Mouse (Mus musculus) cerebellum, adult 2 months (tissue): ENCODE measurements around the gene Acot11.

ENCODE experiments used
- CTCF ChIP-seq: fragments of 200-500 bp; IDR thresholded peaks from 2 replicates; pipeline ENCODE4 v1.5.1; 2011; ENCODE audit warnings: low read depth, mild to moderate bottlenecking, control low read depth, low read length, moderate library complexity, borderline replicate concordance; ENCODE audit not compliant: insufficient read depth
- POLR2A ChIP-seq: fragments of 200-500 bp; IDR thresholded peaks from 2 replicates; pipeline ENCODE4 v1.6.1; 2011; ENCODE audit warnings: low read length, control low read depth, borderline replicate concordance; ENCODE audit not compliant: insufficient read depth

DNA sequence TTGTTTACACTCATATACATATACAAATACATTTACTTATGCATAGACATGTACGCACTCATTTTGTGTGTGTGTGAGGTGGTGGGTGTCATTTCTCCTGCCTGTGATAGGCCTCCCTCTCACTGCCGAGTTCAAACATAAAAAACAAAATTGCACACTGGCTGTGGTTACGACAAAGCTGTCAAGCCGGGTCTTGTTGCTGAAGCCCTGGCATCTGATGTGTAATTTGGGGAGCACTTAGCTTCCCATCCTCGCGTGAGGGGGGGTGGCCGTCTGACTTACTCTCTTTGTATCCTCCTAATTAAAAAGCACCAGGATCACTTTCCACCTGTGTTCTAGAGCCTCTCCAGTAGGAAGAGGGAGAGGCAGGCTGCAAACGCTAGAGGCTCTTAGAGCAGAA is 37.8 kb upstream of the Acot11 start:
- TF ChIP-seq CTCF (no peak), POLR2A (no peak)
